12 mouse cellular contexts compared by ENCODE assay signal in genomic region chr2:120000882-120001584, GRCm38 (mm10). TPM values are rescaled to one million over a fixed set of nuclear protein-coding genes. Genes with fewer than 3 reads are reported as not detected.
DNase-seq lines count a peak whose midpoint lies in the region; ATAC-seq and TF ChIP-seq lines count a peak whose summit lies in the region.
"Had no signal": no experiment of that assay in that cellular context is flagged by ENCODE, and none has a peak within 500 bp of the region (broad histone marks: within the 10 kb centered on the region; RNA-seq: fewer than 3 reads in every experiment).

No protein-coding gene starts in this region.

- 89% methylated on average over 3 of the region's 3 CpGs for WGBS in hindbrain, embryonic 15.5 days
- 78% methylated on average over 3 of the region's 3 CpGs for WGBS in hindbrain, embryonic 11.5 days
- WGBS in embryonic facial prominence, embryonic 11.5 days, result 57% methylated on average over 3 of the region's 3 CpGs
- 49% methylated on average over 3 of the region's 3 CpGs for WGBS in lung, postnatal 0 days

- H3K4me1 ChIP-seq in hindbrain, embryonic 15.5 days (replicated peaks), result no peaks in the 10 kb centered on the region
- no peaks in the 10 kb centered on the region for H3K4me1 ChIP-seq in hindbrain, embryonic 11.5 days (replicated peaks; ENCODE audit: control insufficient read depth, insufficient read depth, low read length)
- no peaks in the 10 kb centered on the region for H3K4me1 ChIP-seq in embryonic facial prominence, embryonic 11.5 days (ENCODE audit: control insufficient read depth, insufficient read depth, low read length)
- H3K4me1 ChIP-seq in lung, postnatal 0 days (ENCODE audit: insufficient read depth, low read depth, low read length), result peaks cover 4% of the 10 kb centered on the region; the same call in 1 of the 2 replicates

- TF ChIP-seq EP300 in lung, postnatal 0 days (IDR thresholded peaks at IDR 0.05), result no peak

- H3K9me3 ChIP-seq in hindbrain, embryonic 15.5 days, result no peaks in the 10 kb centered on the region
- no peaks in the 10 kb centered on the region for H3K9me3 ChIP-seq in hindbrain, embryonic 11.5 days (ENCODE audit: control insufficient read depth, low read length)
- no peaks in the 10 kb centered on the region for H3K9me3 ChIP-seq in embryonic facial prominence, embryonic 11.5 days (replicated peaks; ENCODE audit: control insufficient read depth, low read length)
- no peaks in the 10 kb centered on the region for H3K9me3 ChIP-seq in lung, postnatal 0 days (ENCODE audit: low read length)
- H3K9me3 ChIP-seq: liver, embryonic 15.5 days had no signal

- ATAC-seq in hindbrain, embryonic 15.5 days (ENCODE audit: low FRiP score, low read depth), result no peak
- ATAC-seq in hindbrain, embryonic 11.5 days (ENCODE audit: low FRiP score), result no peak
- ATAC-seq in embryonic facial prominence, embryonic 11.5 days (replicated peaks; ENCODE audit: insufficient number of reproducible peaks, low FRiP score, low TSS enrichment, low read depth), result peak; percentile 46; the same call in 1 of the 2 replicates
- ATAC-seq in lung, postnatal 0 days, result peak; percentile 95

- H3K4me2 ChIP-seq in hindbrain, embryonic 15.5 days, result no peak overlapping the region
- H3K4me2 ChIP-seq in hindbrain, embryonic 11.5 days (replicated peaks; ENCODE audit: low read depth, low read length), result no peak overlapping the region
- H3K4me2 ChIP-seq in embryonic facial prominence, embryonic 11.5 days (ENCODE audit: low read depth, low read length), result no peak overlapping the region
- no peak overlapping the region for H3K4me2 ChIP-seq in lung, postnatal 0 days (replicated peaks; ENCODE audit: low read depth, low read length)
- H3K4me2 ChIP-seq: liver, embryonic 15.5 days had no signal

- H3K36me3 ChIP-seq in hindbrain, embryonic 15.5 days, result peaks cover 14% of the 10 kb centered on the region; the same call in 1 of the 2 replicates
- H3K36me3 ChIP-seq in hindbrain, embryonic 11.5 days (ENCODE audit: control insufficient read depth, insufficient read depth, low read length), result no peaks in the 10 kb centered on the region
- no peaks in the 10 kb centered on the region for H3K36me3 ChIP-seq in embryonic facial prominence, embryonic 11.5 days (replicated peaks; ENCODE audit: control insufficient read depth, insufficient read depth, low read depth, low read length)
- H3K36me3 ChIP-seq in lung, postnatal 0 days (ENCODE audit: insufficient read depth, low read length), result no peaks in the 10 kb centered on the region; the same call in 1 of the 2 replicates
- H3K36me3 ChIP-seq: liver, embryonic 15.5 days had no signal

- no peaks in the 10 kb centered on the region for H3K27me3 ChIP-seq in hindbrain, embryonic 15.5 days
- H3K27me3 ChIP-seq in hindbrain, embryonic 11.5 days (ENCODE audit: control insufficient read depth, insufficient read depth, low read length), result no peaks in the 10 kb centered on the region
- no peaks in the 10 kb centered on the region for H3K27me3 ChIP-seq in embryonic facial prominence, embryonic 11.5 days (ENCODE audit: control insufficient read depth, insufficient read depth, low read length)
- no peaks in the 10 kb centered on the region for H3K27me3 ChIP-seq in lung, postnatal 0 days (replicated peaks; ENCODE audit: insufficient read depth, low read length)
- H3K27me3 ChIP-seq: liver, embryonic 15.5 days had no signal

- TF ChIP-seq CTCF in lung, postnatal 0 days (IDR thresholded peaks at IDR 0.05), result no peak

- H3K9ac ChIP-seq in hindbrain, embryonic 15.5 days, result no peak overlapping the region
- H3K9ac ChIP-seq in hindbrain, embryonic 11.5 days (ENCODE audit: low read depth, low read length), result no peak overlapping the region
- H3K9ac ChIP-seq in embryonic facial prominence, embryonic 11.5 days (replicated peaks; ENCODE audit: low read length), result no peak overlapping the region
- H3K9ac ChIP-seq in lung, postnatal 0 days (replicated peaks; ENCODE audit: low read depth), result no peak overlapping the region
- H3K9ac ChIP-seq: liver, embryonic 15.5 days had no signal

- DNase-seq in hindbrain, embryonic 11.5 days (ENCODE audit: low spot score), result no peak
- peak; percentile 25 for DNase-seq in embryonic facial prominence, embryonic 11.5 days (ENCODE audit: low spot score)
- peak; percentile 53 for DNase-seq in kidney, postnatal 10 days
- DNase-seq in lung, postnatal 0 days (ENCODE audit: low spot score), result peak; percentile 89
- no peak for DNase-seq in urinary bladder, postnatal 36 days (ENCODE audit: low spot score in 2 of 2)
- no peak for DNase-seq in right cerebral cortex, adult 18-20 months
- no peak for DNase-seq in adrenal gland, postnatal 25 days
- DNase-seq: adrenal gland, postnatal 36 days; cerebellum, postnatal 14 days; retina, postnatal 1 day had no signal

- no peak overlapping the region for H3K4me3 ChIP-seq in hindbrain, embryonic 15.5 days
- no peak overlapping the region for H3K4me3 ChIP-seq in hindbrain, embryonic 11.5 days (ENCODE audit: low read depth, low read length)
- no peak overlapping the region for H3K4me3 ChIP-seq in embryonic facial prominence, embryonic 11.5 days (ENCODE audit: low read depth, low read length)
- no peak overlapping the region for H3K4me3 ChIP-seq in lung, postnatal 0 days (ENCODE audit: low read depth, low read length)
- H3K4me3 ChIP-seq: liver, embryonic 15.5 days had no signal

- H3K27ac ChIP-seq in hindbrain, embryonic 15.5 days (replicated peaks), result peak overlapping the region; percentile 38; the same call in 1 of the 2 replicates
- no peak overlapping the region for H3K27ac ChIP-seq in hindbrain, embryonic 11.5 days (ENCODE audit: low read depth, low read length)
- no peak overlapping the region for H3K27ac ChIP-seq in embryonic facial prominence, embryonic 11.5 days (replicated peaks; ENCODE audit: low read depth, low read length)
- H3K27ac ChIP-seq in lung, postnatal 0 days (ENCODE audit: low read length), result peak overlapping the region; percentile 85
- H3K27ac ChIP-seq: liver, embryonic 15.5 days had no signal

RNA-seq across cellular contexts. Expression of gene Jmjd7, which starts 26.2 kb away (rescaled TPM):
- polyA plus RNA-seq in hindbrain, embryonic 15.5 days (2015; fragmentation: Nextera tagmentation; extraction: Ambion mirVana), result 18.2 and 19.5 TPM in 2 replicates
- 22.2 and 25.4 TPM in 2 replicates for polyA plus RNA-seq in hindbrain, embryonic 11.5 days (2014; fragmentation: Nextera tagmentation; extraction: Ambion mirVana)
- 15.4 and 18.4 TPM in 2 replicates for polyA plus RNA-seq in embryonic facial prominence, embryonic 11.5 days (2014; fragmentation: Nextera tagmentation; extraction: Ambion mirVana)
- polyA plus RNA-seq in lung, postnatal 0 days (2015; fragmentation: Nextera tagmentation; extraction: Ambion mirVana), result 18.1 and 22.6 TPM in 2 replicates
- total RNA-seq in adrenal gland, postnatal 25 days (2021), result 11.3 and 13.0 TPM in 2 replicates

RNA-seq across cellular contexts. Expression of gene Gm28042, which starts 26.3 kb away (rescaled TPM):
- 4.8 and 6.1 TPM in 2 replicates for polyA plus RNA-seq in hindbrain, embryonic 15.5 days (2015; fragmentation: Nextera tagmentation; extraction: Ambion mirVana)
- 3.1 and 5.3 TPM in 2 replicates for polyA plus RNA-seq in hindbrain, embryonic 11.5 days (2014; fragmentation: Nextera tagmentation; extraction: Ambion mirVana)
- polyA plus RNA-seq in embryonic facial prominence, embryonic 11.5 days (2014; fragmentation: Nextera tagmentation; extraction: Ambion mirVana), result 2.4 and 2.9 TPM in 2 replicates
- polyA plus RNA-seq in lung, postnatal 0 days (2015; fragmentation: Nextera tagmentation; extraction: Ambion mirVana), result 0.69 and 0.70 TPM in 2 replicates
- 2.6 and 2.8 TPM in 2 replicates for total RNA-seq in adrenal gland, postnatal 25 days (2021)

RNA-seq across cellular contexts. Expression of gene Mapkbp1, which starts 28.5 kb away (rescaled TPM):
- polyA plus RNA-seq in hindbrain, embryonic 15.5 days (2015; fragmentation: Nextera tagmentation; extraction: Ambion mirVana), result 7.2 and 9.8 TPM in 2 replicates
- polyA plus RNA-seq in hindbrain, embryonic 11.5 days (2014; fragmentation: Nextera tagmentation; extraction: Ambion mirVana), result 3.2 and 4.4 TPM in 2 replicates
- polyA plus RNA-seq in embryonic facial prominence, embryonic 11.5 days (2014; fragmentation: Nextera tagmentation; extraction: Ambion mirVana), result 1.6 and 2.5 TPM in 2 replicates
- 2.5 and 2.6 TPM in 2 replicates for polyA plus RNA-seq in lung, postnatal 0 days (2015; fragmentation: Nextera tagmentation; extraction: Ambion mirVana)
- 15.3 and 23.0 TPM in 2 replicates for total RNA-seq in adrenal gland, postnatal 25 days (2021)

RNA-seq across cellular contexts. Expression of gene Pla2g4b, which starts 32.2 kb away (rescaled TPM):
- polyA plus RNA-seq in hindbrain, embryonic 15.5 days (2015; fragmentation: Nextera tagmentation; extraction: Ambion mirVana), result 3.3 and 3.6 TPM in 2 replicates
- polyA plus RNA-seq in hindbrain, embryonic 11.5 days (2014; fragmentation: Nextera tagmentation; extraction: Ambion mirVana), result 1.6 and 2.5 TPM in 2 replicates
- 0.42 and 0.88 TPM in 2 replicates for polyA plus RNA-seq in embryonic facial prominence, embryonic 11.5 days (2014; fragmentation: Nextera tagmentation; extraction: Ambion mirVana)
- polyA plus RNA-seq in lung, postnatal 0 days (2015; fragmentation: Nextera tagmentation; extraction: Ambion mirVana), result 0.18 and 0.92 TPM in 2 replicates
- total RNA-seq in adrenal gland, postnatal 25 days (2021), result 2.7 and 3.9 TPM in 2 replicates

Comparison
In these comparisons a context has a peak if more than half of its experiments do, and no peak if none do; other contexts are left out.
1. H3K27ac ChIP-seq: peak in hindbrain, embryonic 15.5 days (single experiment) and lung, postnatal 0 days (single experiment); none in hindbrain, embryonic 11.5 days (single experiment) and embryonic facial prominence, embryonic 11.5 days (single experiment).
2. ATAC-seq: peak in embryonic facial prominence, embryonic 11.5 days (single experiment) and lung, postnatal 0 days (single experiment); none in hindbrain, embryonic 15.5 days (single experiment) and hindbrain, embryonic 11.5 days (single experiment).
3. DNase-seq: peak in embryonic facial prominence, embryonic 11.5 days (single experiment), kidney, postnatal 10 days (single experiment) and lung, postnatal 0 days (single experiment); none in hindbrain, embryonic 11.5 days (single experiment), urinary bladder, postnatal 36 days (0 of 2), right cerebral cortex, adult 18-20 months (single experiment) and adrenal gland, postnatal 25 days (single experiment).